Mouse (Mus musculus) forebrain, embryonic 14.5 days (tissue): ENCODE measurements around the gene Gm10100. TPM values are rescaled to one million over a fixed set of nuclear protein-coding genes. Genes with fewer than 3 reads are reported as not detected.
A peak's percentile ranks its signal among the peaks of the same experiment; 100 is the strongest.
"Not testable (repeated sequence)": the region's sequence is repeated elsewhere in the genome, so short reads cannot be mapped to it uniquely, and the experiment has no call there.

Experiments used
- ATAC-seq: fragments of 200-750 bp; cut with Nextera tagmentation; 2 replicates; pipeline ENCODE4 v1.8.0; 2017; ENCODE audit warnings: mild to moderate bottlenecking, moderate library complexity
- DNase-seq: peaks from one replicate; pipeline ENCODE4 v3.0.0-alpha.2; 2015; ENCODE audit warnings: low spot score
- H3K27ac ChIP-seq: fragments of 300-500 bp; sonication (generic); 2 replicates; pipeline ENCODE4 v1.5.1; 2014; ENCODE audit warnings: low read depth, mild to moderate bottlenecking, control low read depth, low read length, moderate library complexity
- H3K27me3 ChIP-seq: fragments of 300-500 bp; sonication (generic); replicated peaks from 2 replicates; pipeline ENCODE4 v1.6.1; 2014; ENCODE audit warnings: low read length, control low read depth, mixed read lengths; ENCODE audit not compliant: control insufficient read depth, insufficient read depth
- H3K36me3 ChIP-seq: fragments of 300-500 bp; sonication (generic); 2 replicates; pipeline ENCODE4 v1.6.1; 2014; ENCODE audit warnings: low read length, control low read depth; ENCODE audit not compliant: control insufficient read depth, insufficient read depth
- H3K4me1 ChIP-seq: fragments of 300-500 bp; sonication (generic); 2 replicates; pipeline ENCODE4 v1.6.1; 2014; ENCODE audit warnings: antibody characterized with exemption, low read length, control low read depth; ENCODE audit not compliant: control insufficient read depth, insufficient read depth
- H3K4me2 ChIP-seq: fragments of 300-500 bp; sonication (generic); 2 replicates; pipeline ENCODE4 v1.6.1; 2014; ENCODE audit warnings: mild to moderate bottlenecking, control low read depth, low read length
- H3K4me3 ChIP-seq: fragments of 300-500 bp; sonication (generic); 2 replicates; pipeline ENCODE4 v1.5.1; 2014; ENCODE audit warnings: low read depth, low read length, control low read depth
- H3K9ac ChIP-seq: fragments of 300-500 bp; sonication (generic); 2 replicates; pipeline ENCODE4 v1.6.1; 2014; ENCODE audit warnings: mild to moderate bottlenecking, low read length, control low read depth, moderate library complexity
- H3K9me3 ChIP-seq: fragments of 300-500 bp; sonication (generic); replicated peaks from 2 replicates; pipeline ENCODE4 v1.6.1; 2016; ENCODE audit warnings: low read length, control low read depth, mixed read lengths; ENCODE audit not compliant: control insufficient read depth
- WGBS: fragments of 180-500 bp; shearing (Covaris S2); extraction: QIAGEN DNeasy Blood & Tissue Kit; methylation state at CpG from one replicate; pipeline ENCODE4 v1.1.7; 2014; 5-methylcytosine and 5-hydroxymethylcytosine counted together
- polyA plus RNA-seq: library from polyadenylated mRNA; unstranded; fragments of >200 nt; fragmentation: Nextera tagmentation; extraction: Ambion mirVana; gene quantifications from 2 replicates; pipeline ENCODE4 v1.2.1, GENCODE M21; 2014

Gene Gm10100
- polyA plus RNA-seq, 1 experiment from 2014 or later = not detected

GRCm38 (mm10) chr10:77738929-77739328 is 12.6 kb downstream of the Gm10100 start:
- Histone ChIP-seq H3K9me3 (no peaks in the 10 kb centered on the region), H3K4me3 (no peak overlapping the region), H3K27ac (no peak overlapping the region), H3K27me3 (no peaks in the 10 kb centered on the region), H3K4me2 (no peak overlapping the region), H3K36me3 (no peaks in the 10 kb centered on the region), H3K4me1 (no peaks in the 10 kb centered on the region), H3K9ac (no peak overlapping the region)
- WGBS = 91% methylated on average over 4 of the region's 4 CpGs
- no peak for DNase-seq
- no peak for ATAC-seq

GRCm38 (mm10) chr10:77741924-77742688 is 15.8 kb downstream of the Gm10100 start, which contains the start of gene Gm18596:
Gene Gm18596, minus strand, starts transcription at chr10:77742638.
- peak; percentile 17 for DNase-seq
- WGBS = 65% methylated on average over 4 of the region's 5 CpGs
- not testable (repeated sequence) for H3K4me2 ChIP-seq, H3K4me1 ChIP-seq, H3K9ac ChIP-seq, H3K9me3 ChIP-seq, H3K4me3 ChIP-seq, H3K27ac ChIP-seq, ATAC-seq, H3K36me3 ChIP-seq, H3K27me3 ChIP-seq

- not testable (repeated sequence) for H3K27ac ChIP-seq, H3K27me3 ChIP-seq, H3K9ac ChIP-seq, DNase-seq, H3K36me3 ChIP-seq, H3K4me1 ChIP-seq, H3K4me3 ChIP-seq, H3K4me2 ChIP-seq, ATAC-seq, H3K9me3 ChIP-seq
- WGBS = 47% methylated on average over 1 of the region's 1 CpGs
Measured at GRCm38 (mm10) chr10:77750686-77751085, 24.4 kb downstream of the Gm10100 start.

- WGBS = 92% methylated on average over 1 of the region's 1 CpGs
- DNase-seq, H3K9ac ChIP-seq, H3K27me3 ChIP-seq, H3K4me2 ChIP-seq, H3K36me3 ChIP-seq, H3K27ac ChIP-seq, H3K4me3 ChIP-seq, ATAC-seq, H3K9me3 ChIP-seq, H3K4me1 ChIP-seq: not testable (repeated sequence)
Measured at GRCm38 (mm10) chr10:77751254-77751653, 25.0 kb downstream of the Gm10100 start, which contains the start of gene Gm9736. Gene Gm9736, minus strand, starts transcription at chr10:77751354.

GRCm38 (mm10) chr10:77752312-77752711 is 26.0 kb downstream of the Gm10100 start:
- not testable (repeated sequence) for H3K27me3 ChIP-seq, H3K9me3 ChIP-seq, H3K4me3 ChIP-seq, H3K27ac ChIP-seq, H3K4me2 ChIP-seq, H3K36me3 ChIP-seq, H3K4me1 ChIP-seq, ATAC-seq, H3K9ac ChIP-seq, DNase-seq
- WGBS = 61% methylated on average over 3 of the region's 3 CpGs

GRCm38 (mm10) chr10:77753448-77753847 is 27.2 kb downstream of the Gm10100 start:
- no peak for ATAC-seq
- no peak for DNase-seq
- H3K4me3 ChIP-seq = no peak overlapping the region
- H3K9me3 ChIP-seq = no peaks in the 10 kb centered on the region
- no peak overlapping the region for H3K9ac ChIP-seq
- H3K27me3 ChIP-seq = no peaks in the 10 kb centered on the region
- H3K27ac ChIP-seq = no peak overlapping the region
- no peaks in the 10 kb centered on the region for H3K4me1 ChIP-seq
- H3K36me3 ChIP-seq = no peaks in the 10 kb centered on the region
- H3K4me2 ChIP-seq = no peak overlapping the region

GRCm38 (mm10) chr10:77759582-77759981 is 33.3 kb downstream of the Gm10100 start, which contains the start of gene Gm3233:
Gene Gm3233, minus strand, starts transcription at chr10:77759682.
- WGBS = no CpG with 5 or more reads among the region's 1 CpGs
- not testable (repeated sequence) for H3K9me3 ChIP-seq, DNase-seq, H3K4me2 ChIP-seq, H3K36me3 ChIP-seq, H3K27ac ChIP-seq, H3K9ac ChIP-seq, ATAC-seq, H3K4me1 ChIP-seq, H3K27me3 ChIP-seq, H3K4me3 ChIP-seq

- DNase-seq (no peak), ATAC-seq (no peak)
- no peaks in the 10 kb centered on the region for H3K27me3 ChIP-seq
- H3K4me3 ChIP-seq = no peak overlapping the region
- no peak overlapping the region for H3K27ac ChIP-seq
- no peaks in the 10 kb centered on the region for H3K9me3 ChIP-seq
- WGBS = 74% methylated on average over 1 of the region's 1 CpGs
- no peak overlapping the region for H3K9ac ChIP-seq
- H3K36me3 ChIP-seq = no peaks in the 10 kb centered on the region
- no peaks in the 10 kb centered on the region for H3K4me1 ChIP-seq
- no peak overlapping the region for H3K4me2 ChIP-seq
Measured at GRCm38 (mm10) chr10:77769727-77770126, 43.4 kb downstream of the Gm10100 start.

GRCm38 (mm10) chr10:77771225-77771624 is 44.9 kb downstream of the Gm10100 start, which contains the start of gene Gm3238:
Gene Gm3238, minus strand, starts transcription at chr10:77771325.
- H3K9me3 ChIP-seq, H3K4me2 ChIP-seq, H3K36me3 ChIP-seq, ATAC-seq, DNase-seq, H3K27ac ChIP-seq, H3K4me3 ChIP-seq, H3K27me3 ChIP-seq, H3K4me1 ChIP-seq, H3K9ac ChIP-seq: not testable (repeated sequence)
- WGBS = 71% methylated on average over 1 of the region's 1 CpGs
